Mouse (Mus musculus): ENCODE measurements around the gene Ndufb2. TPM values are rescaled to one million over a fixed set of nuclear protein-coding genes. Genes with fewer than 3 reads are reported as not detected.

Gene Ndufb2
- total and polyA plus RNA-seq, 3 experiments, result 625 to 916 (median 742) TPM

DNA sequence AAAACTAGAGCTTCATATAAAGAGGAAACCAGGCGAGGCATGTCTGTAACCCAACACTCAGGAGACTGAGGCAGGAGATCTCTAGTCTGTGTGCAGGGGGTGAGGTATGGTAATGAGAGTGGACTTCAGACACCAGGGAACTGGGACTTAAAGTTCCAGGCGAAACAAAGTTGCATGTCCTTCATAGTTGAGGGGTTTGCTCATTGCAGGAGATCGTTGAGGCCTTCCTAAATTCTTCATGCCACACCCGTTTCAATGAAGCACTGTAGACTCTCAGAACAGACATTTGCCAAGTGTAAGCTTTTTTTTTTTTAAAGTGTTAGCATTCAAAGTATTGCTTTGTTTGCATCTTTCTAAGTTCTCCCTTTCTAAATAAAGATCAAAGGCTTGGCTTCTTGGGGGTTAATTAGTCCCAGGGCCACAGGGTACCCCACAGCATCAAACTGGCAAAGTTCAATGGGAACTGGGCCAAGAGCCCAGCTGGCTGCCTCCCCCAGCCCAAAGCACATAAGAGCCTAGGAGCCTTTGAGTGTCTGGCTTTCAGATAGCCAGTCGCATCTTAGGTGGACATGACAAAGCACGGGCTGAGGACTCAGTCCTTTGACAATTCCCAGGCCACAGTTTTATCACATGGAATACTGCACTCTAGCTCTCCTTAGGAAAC is 33.0 kb upstream of the Ndufb2 start:
- TF ChIP-seq POLR2A (IDR thresholded peaks at IDR 0.05; ENCODE audit: insufficient read depth, low read depth, low read length) (no peak), CTCF (IDR thresholded peaks at IDR 0.05) (no peak), EP300 (IDR thresholded peaks at IDR 0.05; ENCODE audit: insufficient read depth, low read depth, low read length) (no peak)
- intact Hi-C loops (cut with DNase I), result no loop called here
- no peak overlapping the region for H3K4me3 ChIP-seq
- H3K79me2 ChIP-seq (replicated peaks; ENCODE audit: control insufficient read depth, insufficient read depth, low read length), result no peaks in the 10 kb centered on the region
- peaks cover 6% of the 10 kb centered on the region; the same call in 1 of the 2 replicates for H3K4me1 ChIP-seq (ENCODE audit: control insufficient read depth, insufficient read depth, low read length)
- H3K36me3 ChIP-seq (ENCODE audit: control insufficient read depth, insufficient read depth, low read length), result no peaks in the 10 kb centered on the region
- no peak overlapping the region for H3K9ac ChIP-seq (ENCODE audit: low read depth, low read length)
- 81% methylated on average over 6 of the region's 6 CpGs for WGBS
- no peaks in the 10 kb centered on the region for H3K27me3 ChIP-seq (ENCODE audit: control insufficient read depth, insufficient read depth, low read length)
- H3K27ac ChIP-seq, result no peak overlapping the region
- no peak for DNase-seq

DNA sequence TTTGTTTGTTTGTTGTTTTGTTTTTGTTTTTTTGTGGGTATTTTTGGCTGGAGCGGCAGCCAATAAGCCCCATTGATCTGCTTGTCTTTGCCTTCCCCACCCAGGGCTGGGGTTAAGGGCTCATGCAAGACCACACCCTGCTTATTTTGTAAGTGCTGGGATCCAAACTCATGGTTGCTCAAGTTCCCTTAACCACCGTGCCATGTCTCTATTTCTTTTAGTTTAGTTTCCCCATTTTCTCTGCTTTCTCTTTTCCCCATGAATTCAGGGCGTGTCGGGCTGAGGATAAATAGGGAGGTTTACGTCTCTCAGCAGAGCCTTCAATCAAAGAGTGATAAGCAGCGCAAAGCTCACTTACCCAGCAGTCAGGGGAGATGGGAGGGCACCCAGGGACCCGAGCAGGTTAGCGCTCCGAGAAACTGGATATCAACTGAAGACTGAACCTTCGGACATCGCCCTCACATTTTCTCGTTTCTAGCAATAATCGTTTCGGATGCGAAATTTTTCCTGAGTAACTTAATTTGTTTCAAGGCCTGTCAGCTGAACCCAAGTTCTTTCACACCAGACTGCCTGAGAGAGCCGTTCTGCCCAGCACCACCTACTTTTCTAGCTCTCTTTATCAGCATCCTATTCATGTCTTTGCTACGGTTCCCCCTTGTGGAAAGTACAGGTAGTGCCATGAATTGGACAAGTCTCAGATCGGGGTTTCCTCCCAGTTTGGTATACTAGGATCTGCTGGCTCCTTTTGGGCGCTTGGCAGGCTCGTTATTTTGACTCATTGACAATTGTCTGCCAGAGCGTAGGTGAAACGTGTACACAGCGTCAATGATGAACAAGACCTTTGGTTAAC is 30.0 kb upstream of the Ndufb2 start:
- peak; percentile 53; the same call in 1 of the 2 replicates for TF ChIP-seq EP300 (IDR thresholded peaks at IDR 0.05; ENCODE audit: insufficient read depth, low read depth, low read length)
- peak; percentile 94 for TF ChIP-seq CTCF (IDR thresholded peaks at IDR 0.05)
- no peak for TF ChIP-seq POLR2A (IDR thresholded peaks at IDR 0.05; ENCODE audit: insufficient read depth, low read depth, low read length)
- Histone ChIP-seq H3K36me3 (ENCODE audit: control insufficient read depth, insufficient read depth, low read length) (no peaks in the 10 kb centered on the region), H3K79me2 (replicated peaks; ENCODE audit: control insufficient read depth, insufficient read depth, low read length) (no peaks in the 10 kb centered on the region), H3K4me1 (ENCODE audit: control insufficient read depth, insufficient read depth, low read length) (peaks cover 4% of the 10 kb centered on the region; the same call in 1 of the 2 replicates), H3K27ac (no peak overlapping the region), H3K27me3 (ENCODE audit: control insufficient read depth, insufficient read depth, low read length) (no peaks in the 10 kb centered on the region), H3K9ac (ENCODE audit: low read depth, low read length) (peak overlapping the region; percentile 41), H3K4me3 (no peak overlapping the region)
- peak; percentile 59 to 77 for DNase-seq
- intact Hi-C loops (cut with DNase I), result loop anchor here (1.0 to 5.0 kb wide), 3 partner anchors 35 to 220 kb away; no protein-coding TSS in a partner anchor
- WGBS, result 15% methylated on average over 23 of the region's 23 CpGs

GRCm38 (mm10) chr6:39567528-39567927 is 24.8 kb upstream of the Ndufb2 start:
- H3K27ac ChIP-seq, result no peak overlapping the region
- no peak overlapping the region for H3K4me3 ChIP-seq
- no peaks in the 10 kb centered on the region for H3K79me2 ChIP-seq (replicated peaks; ENCODE audit: control insufficient read depth, insufficient read depth, low read length)
- 7% methylated on average over 5 of the region's 5 CpGs for WGBS
- TF ChIP-seq CTCF (IDR thresholded peaks at IDR 0.05) (peak; percentile 84), EP300 (IDR thresholded peaks at IDR 0.05; ENCODE audit: insufficient read depth, low read depth, low read length) (no peak)
- no peak overlapping the region for H3K9ac ChIP-seq (ENCODE audit: low read depth, low read length)
- no peak for DNase-seq
- peaks cover 2% of the 10 kb centered on the region; the same call in 1 of the 2 replicates for H3K4me1 ChIP-seq (ENCODE audit: control insufficient read depth, insufficient read depth, low read length)
- H3K36me3 ChIP-seq (ENCODE audit: control insufficient read depth, insufficient read depth, low read length), result no peaks in the 10 kb centered on the region
- no peaks in the 10 kb centered on the region for H3K27me3 ChIP-seq (ENCODE audit: control insufficient read depth, insufficient read depth, low read length)
- intact Hi-C loops (cut with DNase I), result loop anchor here (1.0 to 5.0 kb wide), 2 partner anchors 104 to 150 kb away; no protein-coding TSS in a partner anchor

- intact Hi-C loops (cut with DNase I), result no loop called here
- H3K27ac ChIP-seq, result no peak overlapping the region
- no peaks in the 10 kb centered on the region for H3K36me3 ChIP-seq (ENCODE audit: control insufficient read depth, insufficient read depth, low read length)
- WGBS, result 60% methylated on average over 3 of the region's 3 CpGs
- H3K4me3 ChIP-seq, result no peak overlapping the region
- no peak for DNase-seq
- H3K79me2 ChIP-seq (replicated peaks; ENCODE audit: control insufficient read depth, insufficient read depth, low read length), result no peaks in the 10 kb centered on the region
- H3K9ac ChIP-seq (ENCODE audit: low read depth, low read length), result no peak overlapping the region
- TF ChIP-seq CTCF (IDR thresholded peaks at IDR 0.05) (no peak), EP300 (IDR thresholded peaks at IDR 0.05; ENCODE audit: insufficient read depth, low read depth, low read length) (no peak), POLR2A (IDR thresholded peaks at IDR 0.05; ENCODE audit: insufficient read depth, low read depth, low read length) (no peak)
- H3K27me3 ChIP-seq (ENCODE audit: control insufficient read depth, insufficient read depth, low read length), result no peaks in the 10 kb centered on the region
- H3K4me1 ChIP-seq (ENCODE audit: control insufficient read depth, insufficient read depth, low read length), result no peaks in the 10 kb centered on the region; the same call in none of the 2 replicates
These were observed 21.9 kb upstream of the Ndufb2 start for GRCm38 (mm10) chr6:39570426-39570825.

DNA sequence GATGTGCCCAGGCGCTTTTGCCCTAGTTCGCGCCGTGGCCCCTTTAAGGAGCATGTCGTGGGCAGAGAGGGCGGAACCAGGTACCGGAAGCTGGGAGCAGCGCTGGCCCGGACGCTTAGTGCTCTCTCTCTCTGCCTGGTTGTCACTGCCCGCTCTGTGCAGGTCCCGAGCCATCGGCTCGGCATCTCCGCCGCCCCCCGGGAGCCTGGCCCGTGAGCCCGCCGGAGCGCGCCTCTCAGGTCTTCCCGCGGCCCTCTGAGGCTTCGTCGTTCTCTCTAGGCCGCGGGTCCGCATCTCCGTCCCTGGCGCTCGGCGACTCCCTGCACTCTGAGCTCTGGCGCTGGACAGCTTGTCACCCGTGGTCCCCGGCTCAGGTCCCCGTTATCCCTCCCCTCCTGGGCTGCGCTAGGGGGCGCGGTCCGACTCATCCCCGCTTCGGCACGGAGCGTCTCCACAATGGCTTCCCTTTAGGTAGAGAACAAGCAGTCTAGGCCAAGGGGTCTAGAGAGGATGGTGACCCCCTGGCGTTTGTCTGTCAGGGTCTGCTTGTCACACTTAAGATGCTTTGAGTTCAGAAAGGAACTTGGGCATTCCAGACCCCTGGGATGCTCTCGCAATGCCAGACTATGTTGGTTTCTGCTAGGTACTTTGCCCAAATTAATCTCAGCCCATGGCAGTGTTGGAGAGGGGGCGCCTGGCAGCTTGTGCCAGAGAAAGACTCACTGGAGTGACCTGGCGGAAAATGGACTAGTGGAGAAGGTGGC is 18.4 kb upstream of the Ndufb2 start, which contains the start of gene Adck2:
Gene Adck2 (plus strand): TSS at position 83 of the 764 bp plus-strand sequence.
- Histone ChIP-seq H3K79me2 (replicated peaks; ENCODE audit: control insufficient read depth, insufficient read depth, low read length) (peaks cover 1% of the 10 kb centered on the region; the same call in 1 of the 2 replicates), H3K9ac (ENCODE audit: low read depth, low read length) (peak within 1 kb of the TSS; percentile 89), H3K4me3 (peak within 1 kb of the TSS; percentile 67), H3K36me3 (ENCODE audit: control insufficient read depth, insufficient read depth, low read length) (no peaks in the 10 kb centered on the region; the same call in 1 of the 2 replicates), H3K4me1 (ENCODE audit: control insufficient read depth, insufficient read depth, low read length) (no peaks in the 10 kb centered on the region; the same call in none of the 2 replicates), H3K27ac (peak within 1 kb of the TSS; percentile 89), H3K27me3 (ENCODE audit: control insufficient read depth, insufficient read depth, low read length) (no peaks in the 10 kb centered on the region)
- intact Hi-C loops (cut with DNase I), result loop anchor here (1.0 kb wide), 1 partner anchor 18 kb away; the partner anchor contains the start of gene Ndufb2
- TF ChIP-seq EP300 (IDR thresholded peaks at IDR 0.05; ENCODE audit: insufficient read depth, low read depth, low read length) (0 out of 2 replicates have a peak, but pooled peaks have one; percentile 35), POLR2A (IDR thresholded peaks at IDR 0.05; ENCODE audit: insufficient read depth, low read depth, low read length) (peak; percentile 82), CTCF (IDR thresholded peaks at IDR 0.05) (peak; percentile 40)
- peak; percentile 85 to 88 for DNase-seq
- 1% methylated on average over 47 of the region's 49 CpGs for WGBS

Measured in heart, adult 2 months (tissue).